Mouse (Mus musculus) megakaryocyte, embryonic 14.5 days (primary cell): Measurements from ENCODE around the gene Scp2d1. TPM values are rescaled to one million over a fixed set of nuclear protein-coding genes. Genes with fewer than 3 reads are reported as not detected.

Experiments used
- H3K27me3 ChIP-seq: replicated peaks from 2 replicates; pipeline ENCODE3; 2012; ENCODE audit warnings: inconsistent platforms
- H3K36me3 ChIP-seq: replicated peaks from 2 replicates; pipeline ENCODE3; 2012; ENCODE audit warnings: low read length, inconsistent platforms, mixed read lengths
- H3K4me1 ChIP-seq: 2 replicates; pipeline ENCODE4 v1.6.1; 2012; ENCODE audit warnings: inconsistent platforms
- H3K4me3 ChIP-seq: replicated peaks from 2 replicates; pipeline ENCODE3; 2012; ENCODE audit warnings: moderate library complexity, mild to moderate bottlenecking, inconsistent platforms
- H3K9me3 ChIP-seq: 2 replicates; pipeline ENCODE4 v1.6.1; 2012; ENCODE audit warnings: inconsistent platforms
- FLI1 ChIP-seq: IDR thresholded peaks from 2 replicates; pipeline ENCODE4 v1.6.1; 2012; ENCODE audit warnings: low read length, inconsistent platforms, mixed read lengths
- GATA1 ChIP-seq: IDR thresholded peaks from 3 replicates; pipeline ENCODE4 v1.6.1; 2012; ENCODE audit warnings: mixed read lengths, low read length, inconsistent platforms, borderline replicate concordance
- polyA plus RNA-seq: library from polyadenylated mRNA; stranded (reverse); fragments of >175 nt; gene quantifications from 2 replicates; pipeline ENCODE4 v1.2.3, GENCODE M21; 2012; ENCODE audit warnings: low replicate concordance; ENCODE audit not compliant: insufficient read depth

Gene Scp2d1
- polyA plus RNA-seq, 1 experiment: not detected

- Histone ChIP-seq H3K36me3 (no peaks in the 10 kb centered on the region), H3K9me3 (no peaks in the 10 kb centered on the region)
- TF ChIP-seq GATA1: no peak
- TF ChIP-seq FLI1: no peak
These were observed 25.9 kb upstream of the Scp2d1 start for GRCm38 (mm10) chr2:144797515-144797914.

GRCm38 (mm10) chr2:144807766-144808754 is 15.4 kb upstream of the Scp2d1 start:
- Histone ChIP-seq H3K36me3 (no peaks in the 10 kb centered on the region), H3K9me3 (0 out of 2 replicates have a peak, but pooled peaks cover 5% of the 10 kb centered on the region), H3K27me3 (peaks cover 3% of the 10 kb centered on the region), H3K4me1 (no peaks in the 10 kb centered on the region), H3K4me3 (no peak overlapping the region)
- TF ChIP-seq GATA1: no peak
- no peak for TF ChIP-seq FLI1

More at GRCm38 (mm10) chr2:144797515-144797914, 25.9 kb upstream of the Scp2d1 start:
- Histone ChIP-seq H3K27me3 (peaks cover 2% of the 10 kb centered on the region), H3K4me1 (no peaks in the 10 kb centered on the region), H3K4me3 (no peak overlapping the region)

GRCm38 (mm10) chr2:144828457-144828985 is 5.1 kb downstream of the Scp2d1 start:
- H3K36me3 ChIP-seq: no peaks in the 10 kb centered on the region
- H3K27me3 ChIP-seq: no peaks in the 10 kb centered on the region
- no peak overlapping the region for H3K4me3 ChIP-seq
- no peaks in the 10 kb centered on the region for H3K4me1 ChIP-seq
- TF ChIP-seq FLI1 (no peak), GATA1 (no peak)
- H3K9me3 ChIP-seq: no peaks in the 10 kb centered on the region; the same call in none of the 2 replicates

- Histone ChIP-seq H3K27me3 (no peaks in the 10 kb centered on the region), H3K9me3 (peaks cover 6% of the 10 kb centered on the region)
- TF ChIP-seq FLI1: no peak
- no peak for TF ChIP-seq GATA1
These were observed 13.3 kb downstream of the Scp2d1 start for GRCm38 (mm10) chr2:144836667-144837311.

GRCm38 (mm10) chr2:144837312-144837679 is 13.8 kb downstream of the Scp2d1 start:
- TF ChIP-seq FLI1: no peak
- TF ChIP-seq GATA1: no peak
- H3K27me3 ChIP-seq: no peaks in the 10 kb centered on the region
- H3K4me1 ChIP-seq: no peaks in the 10 kb centered on the region
- H3K36me3 ChIP-seq: no peaks in the 10 kb centered on the region
- H3K9me3 ChIP-seq: peaks cover 6% of the 10 kb centered on the region
- no peak overlapping the region for H3K4me3 ChIP-seq

More at GRCm38 (mm10) chr2:144836667-144837311, 13.3 kb downstream of the Scp2d1 start:
- no peaks in the 10 kb centered on the region for H3K4me1 ChIP-seq
- H3K36me3 ChIP-seq: no peaks in the 10 kb centered on the region
- H3K4me3 ChIP-seq: no peak overlapping the region

- Histone ChIP-seq H3K27me3 (no peaks in the 10 kb centered on the region), H3K4me3 (no peak overlapping the region), H3K9me3 (no peaks in the 10 kb centered on the region)
These were observed 45.4 kb downstream of the Scp2d1 start for GRCm38 (mm10) chr2:144868827-144869226.

More at GRCm38 (mm10) chr2:144868827-144869226, 45.4 kb downstream of the Scp2d1 start:
- TF ChIP-seq FLI1 (no peak), GATA1 (no peak)
- H3K36me3 ChIP-seq: no peaks in the 10 kb centered on the region
- H3K4me1 ChIP-seq: no peaks in the 10 kb centered on the region

Other genes with a start within 250 kb of the Scp2d1 start
- gene Smim26, start 229.6 kb upstream of the Scp2d1 start, polyA plus RNA-seq: 3.6 TPM in 1 of 2 replicates, not detected in the other
- 10.9 and 23.5 TPM in 2 replicates for gene Dtd1, start 223.8 kb upstream of the Scp2d1 start, polyA plus RNA-seq